Mouse (Mus musculus): ENCODE results near the gene Wfikkn1.

Gene Wfikkn1

GRCm38 (mm10) chr17:25838904-25839303 lies 41.8 kb downstream of the Wfikkn1 start:
- no peak for DNase-seq (ENCODE audit: extremely low spot score, low spot score)

GRCm38 (mm10) chr17:25837533-25837932 lies 43.1 kb downstream of the Wfikkn1 start:
- DNase-seq (ENCODE audit: extremely low spot score, low spot score): no peak

DNA sequence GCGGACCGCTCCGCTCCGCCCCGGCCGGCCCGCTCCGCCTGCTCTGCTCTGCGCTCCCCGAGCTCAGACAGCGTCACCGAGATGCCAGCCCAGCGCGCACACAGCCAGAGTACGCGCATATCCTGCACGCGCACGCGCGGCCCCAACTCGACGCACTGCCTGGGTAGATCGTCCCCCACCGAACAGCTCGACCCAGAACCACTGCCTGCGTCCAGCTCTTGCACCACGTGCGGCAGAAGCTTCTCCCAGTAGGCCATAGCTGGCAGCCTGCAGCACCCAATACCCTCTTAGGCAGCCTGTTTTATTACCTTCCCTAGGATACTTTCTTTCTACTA lies 43.6 kb downstream of the Wfikkn1 start, which contains the start of gene Rhbdl1:
TSS of gene Rhbdl1 (minus strand) at position 220 of the 335 bp plus-strand sequence.
- DNase-seq (ENCODE audit: extremely low spot score, low spot score): peak; percentile 61

DNA sequence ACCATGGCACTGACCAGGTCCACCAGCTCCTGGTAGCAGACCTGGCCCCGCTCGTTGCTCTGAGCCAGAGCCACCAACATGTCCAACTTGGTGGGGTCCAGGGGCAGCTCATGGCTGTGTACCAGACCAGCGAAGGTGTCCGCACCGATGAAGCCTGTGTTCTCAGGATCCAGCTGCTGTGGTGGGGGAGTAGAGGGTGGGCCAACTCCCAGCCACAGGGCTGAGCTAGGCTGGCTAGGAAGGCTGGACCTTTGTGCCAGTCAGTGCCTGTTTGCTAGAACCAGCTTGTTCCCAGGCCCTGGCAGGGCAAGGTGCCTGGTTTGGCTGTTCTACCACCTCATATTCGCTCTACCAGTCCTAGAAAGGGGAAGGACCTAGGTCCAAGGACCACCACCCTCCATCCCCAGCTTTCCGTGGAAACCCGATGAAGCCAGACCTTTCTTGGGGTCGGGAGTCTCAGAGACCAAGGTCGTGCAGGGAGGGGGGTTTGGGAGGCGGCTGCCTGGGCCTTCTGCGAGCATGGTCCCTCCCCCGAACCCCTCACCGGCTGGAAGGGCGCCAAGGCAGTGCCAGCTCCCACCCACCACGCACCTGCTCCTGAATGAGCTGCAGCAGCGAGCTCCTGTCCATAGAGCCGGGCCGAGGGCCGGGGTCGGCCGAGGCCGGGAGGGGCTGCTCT lies 44.1 kb downstream of the Wfikkn1 start:
- peak; percentile 35 for DNase-seq (ENCODE audit: extremely low spot score, low spot score)

- DNase-seq (ENCODE audit: extremely low spot score, low spot score): no peak
Observed at GRCm38 (mm10) chr17:25835816-25836215, 44.8 kb downstream of the Wfikkn1 start.

- DNase-seq (ENCODE audit: extremely low spot score, low spot score): no peak
Observed at GRCm38 (mm10) chr17:25835301-25835700, 45.4 kb downstream of the Wfikkn1 start.

DNA sequence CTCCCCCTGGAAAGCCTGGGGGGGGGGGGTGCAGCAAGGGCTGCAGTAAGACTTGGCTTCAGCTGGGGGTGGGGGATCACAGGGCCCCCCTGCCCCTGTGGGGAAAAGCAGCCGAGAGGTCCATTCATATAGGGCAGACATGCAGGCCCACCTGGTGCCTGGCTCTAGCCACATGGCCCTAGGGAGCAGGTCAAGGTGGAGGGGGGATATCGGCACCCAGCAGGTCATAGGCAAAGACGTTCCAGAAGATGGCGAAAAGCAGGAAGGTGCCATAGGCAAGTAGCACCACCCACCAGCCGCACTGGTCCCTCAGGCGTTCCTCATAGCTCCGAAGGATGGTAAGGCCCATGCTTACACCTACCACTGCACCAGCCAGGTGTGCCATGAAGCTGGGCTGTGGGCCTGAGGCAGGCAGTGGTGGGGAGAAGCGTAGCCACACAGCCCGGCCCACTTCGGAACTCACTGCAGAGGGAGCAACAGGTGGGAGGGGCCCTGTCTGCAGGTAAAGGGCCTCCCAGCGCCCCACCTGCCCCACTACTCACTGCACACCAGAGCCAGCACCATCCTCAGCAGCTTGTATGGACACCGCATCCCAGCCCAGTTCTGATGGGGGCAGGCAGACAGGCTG lies 45.9 kb downstream of the Wfikkn1 start:
- no peak for DNase-seq (ENCODE audit: extremely low spot score, low spot score)

DNA sequence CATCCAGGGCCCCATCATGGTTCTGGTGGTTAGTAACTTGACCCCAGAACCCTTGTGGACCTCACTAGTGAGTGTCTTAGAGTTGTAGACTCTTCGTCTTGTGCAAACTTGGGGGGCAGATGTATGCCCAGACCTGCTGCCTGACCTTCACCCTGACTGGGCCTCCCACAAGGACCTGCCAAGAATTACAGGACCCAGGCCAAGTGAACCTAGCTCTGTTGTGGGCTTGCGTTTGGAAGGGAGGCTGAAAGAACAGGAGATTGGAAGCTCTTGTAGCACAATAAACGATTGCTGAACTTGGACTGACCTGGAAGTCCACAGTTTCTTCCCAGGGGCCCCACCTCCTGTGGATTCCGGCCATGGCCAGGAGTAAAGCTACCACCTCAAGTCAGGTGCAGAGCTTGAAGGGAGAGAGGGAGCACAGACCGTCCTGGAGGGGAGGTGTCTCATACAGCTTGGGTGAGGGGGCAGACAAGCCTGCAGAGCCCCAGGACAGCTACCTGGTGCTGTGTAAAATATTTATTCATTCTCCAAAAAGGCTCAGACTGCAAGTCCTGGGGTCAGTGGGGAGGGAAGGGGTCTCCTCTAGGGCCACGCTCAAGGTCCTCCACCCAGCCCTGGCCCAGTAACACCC lies 46.6 kb downstream of the Wfikkn1 start:
- no peak for DNase-seq (ENCODE audit: extremely low spot score, low spot score)

GRCm38 (mm10) chr17:25833291-25833663 lies 47.4 kb downstream of the Wfikkn1 start, which contains the start of gene Stub1:
TSS of gene Stub1 (minus strand) at chr17:25833404.
- no peak for DNase-seq (ENCODE audit: extremely low spot score, low spot score)

DNA sequence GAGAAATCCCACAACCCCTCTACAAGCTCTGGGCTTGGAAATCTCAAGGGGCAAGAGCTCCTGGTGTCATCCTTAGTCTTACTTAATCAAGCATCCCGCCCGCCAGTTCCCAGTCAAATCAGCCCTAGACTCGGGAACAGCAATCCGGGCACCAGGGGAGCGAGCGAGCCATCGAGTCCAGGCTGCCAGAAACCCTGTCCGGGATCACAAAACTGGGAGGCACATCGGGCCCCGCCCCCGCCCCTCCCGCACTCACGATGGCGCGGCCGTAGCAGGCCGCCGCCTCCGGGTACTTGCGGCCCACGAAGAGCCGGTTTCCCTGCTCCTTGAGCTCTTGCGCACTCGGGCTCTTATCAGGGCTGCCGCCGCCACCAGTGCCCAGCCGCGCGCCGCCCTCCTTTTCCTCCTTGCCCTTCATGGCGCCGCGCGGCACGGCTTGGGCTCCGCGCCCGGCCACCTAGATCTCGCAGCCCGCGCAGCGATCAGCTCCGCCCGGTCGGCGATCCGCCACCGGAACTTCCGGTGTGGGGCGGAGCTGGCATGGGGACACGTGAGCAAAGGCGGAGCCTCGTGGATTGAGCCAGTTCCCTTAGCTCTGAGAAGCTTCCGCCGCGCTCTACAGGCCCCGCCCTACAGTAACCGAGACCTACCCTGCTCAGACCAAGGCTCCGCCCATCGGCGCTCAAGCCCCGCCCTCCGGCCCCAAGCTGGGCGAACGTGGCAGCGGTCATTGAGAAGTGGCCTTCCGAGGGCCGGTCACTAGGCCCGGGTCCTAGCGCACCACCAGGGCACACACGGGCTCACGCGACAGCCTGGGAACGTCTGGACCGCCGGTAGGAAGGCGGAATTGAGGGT lies 48.0 kb downstream of the Wfikkn1 start:
- DNase-seq (ENCODE audit: extremely low spot score, low spot score): peak; percentile 100

DNA sequence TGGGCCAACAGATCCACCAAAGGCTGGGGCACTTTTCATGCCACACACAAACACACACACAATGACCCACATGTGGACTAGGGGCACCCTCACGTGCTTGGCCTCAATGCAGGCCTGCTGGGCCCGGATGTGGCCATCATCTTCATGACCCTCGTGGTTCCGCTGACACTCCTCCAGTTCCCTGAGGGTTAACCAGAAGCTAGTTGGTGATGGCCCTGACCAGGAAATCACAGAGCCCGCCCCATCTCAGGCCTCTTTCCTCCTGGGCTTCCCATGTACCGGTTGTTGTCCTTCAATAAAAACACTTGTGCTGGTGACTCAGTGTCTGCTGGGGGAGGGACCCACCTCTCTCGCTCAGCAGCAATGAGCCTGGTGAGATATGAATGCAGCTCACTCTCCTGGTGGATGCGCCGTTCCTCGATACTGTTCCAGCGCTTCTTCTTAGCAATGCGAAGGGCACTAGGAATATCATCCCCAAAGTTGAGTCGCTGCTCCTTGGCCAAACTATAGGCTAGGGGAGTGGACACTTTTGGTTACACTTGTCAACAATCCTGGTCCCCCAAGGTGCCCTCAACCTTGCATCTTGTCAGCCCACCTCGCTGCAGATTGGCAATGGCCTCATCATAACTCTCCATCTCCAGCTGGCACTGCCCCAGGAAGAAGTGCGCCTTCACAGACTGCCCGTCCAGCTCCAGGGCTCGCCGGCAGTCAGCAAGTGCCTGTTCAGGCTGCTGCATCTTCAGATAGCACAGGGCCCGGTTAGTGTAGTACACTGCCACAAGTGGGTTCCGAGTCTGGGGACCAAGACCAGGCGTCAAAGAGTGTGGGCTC lies 49.0 kb downstream of the Wfikkn1 start:
- peak; percentile 33 for DNase-seq (ENCODE audit: extremely low spot score, low spot score)

DNA sequence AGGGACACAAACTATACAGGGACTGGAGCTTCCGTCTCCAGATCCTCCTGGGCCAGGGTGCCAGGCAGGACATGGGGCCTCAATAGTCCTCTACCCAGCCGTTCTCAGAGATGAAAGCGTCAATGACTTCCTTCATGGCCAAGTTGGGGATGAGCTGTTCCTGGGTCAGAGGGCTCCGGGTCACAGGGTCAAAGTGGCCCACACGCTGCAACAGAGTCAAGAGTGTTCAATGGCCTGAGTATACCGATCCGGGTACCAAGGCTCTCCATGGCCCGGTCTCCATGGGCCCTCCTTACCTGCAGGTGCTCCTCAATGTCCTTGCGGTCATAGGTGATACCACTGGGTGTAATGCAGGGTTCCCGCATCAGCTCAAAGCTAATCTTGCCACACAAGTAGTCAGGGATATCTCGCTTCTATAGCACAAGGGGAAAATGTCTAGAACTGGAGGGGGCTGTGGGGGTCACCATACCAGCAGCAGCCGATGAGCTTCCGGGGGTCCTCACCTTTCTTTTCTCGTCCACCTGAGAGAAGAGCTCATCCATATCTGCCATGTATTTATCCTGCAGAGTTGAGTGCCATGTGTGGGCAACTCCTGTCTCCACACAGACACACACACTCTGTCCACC lies 49.7 kb downstream of the Wfikkn1 start:
- DNase-seq (ENCODE audit: extremely low spot score, low spot score): no peak

DNA sequence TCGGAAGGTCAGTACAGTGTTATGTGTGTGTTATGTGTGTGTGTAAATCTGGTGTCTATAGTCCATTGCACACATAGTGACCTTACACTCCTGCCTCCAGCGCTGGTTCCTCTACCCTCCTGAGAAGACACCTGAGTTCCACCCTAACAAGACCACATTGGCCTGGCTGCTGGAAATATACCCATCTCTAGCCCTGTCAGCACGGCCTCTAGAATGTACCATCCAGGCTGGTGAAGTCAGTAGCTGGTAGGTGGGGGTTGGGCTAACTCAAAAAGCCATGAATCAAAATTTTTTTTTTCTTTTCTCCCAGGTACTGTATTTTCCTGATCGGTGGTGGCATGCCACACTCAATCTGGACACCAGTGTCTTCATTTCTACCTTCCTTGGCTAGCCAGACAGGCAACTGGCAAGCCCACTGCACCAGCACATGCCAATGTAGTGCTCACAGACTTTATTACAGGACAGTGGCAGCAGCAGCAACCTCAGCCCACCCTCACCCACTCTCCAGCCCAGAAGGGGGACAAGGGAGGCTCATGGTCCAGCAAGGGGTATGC lies 50.4 kb downstream of the Wfikkn1 start:
- no peak for DNase-seq (ENCODE audit: extremely low spot score, low spot score)

GRCm38 (mm10) chr17:25829558-25830017 lies 51.1 kb downstream of the Wfikkn1 start:
- peak; percentile 45 for DNase-seq (ENCODE audit: extremely low spot score, low spot score)

DNA sequence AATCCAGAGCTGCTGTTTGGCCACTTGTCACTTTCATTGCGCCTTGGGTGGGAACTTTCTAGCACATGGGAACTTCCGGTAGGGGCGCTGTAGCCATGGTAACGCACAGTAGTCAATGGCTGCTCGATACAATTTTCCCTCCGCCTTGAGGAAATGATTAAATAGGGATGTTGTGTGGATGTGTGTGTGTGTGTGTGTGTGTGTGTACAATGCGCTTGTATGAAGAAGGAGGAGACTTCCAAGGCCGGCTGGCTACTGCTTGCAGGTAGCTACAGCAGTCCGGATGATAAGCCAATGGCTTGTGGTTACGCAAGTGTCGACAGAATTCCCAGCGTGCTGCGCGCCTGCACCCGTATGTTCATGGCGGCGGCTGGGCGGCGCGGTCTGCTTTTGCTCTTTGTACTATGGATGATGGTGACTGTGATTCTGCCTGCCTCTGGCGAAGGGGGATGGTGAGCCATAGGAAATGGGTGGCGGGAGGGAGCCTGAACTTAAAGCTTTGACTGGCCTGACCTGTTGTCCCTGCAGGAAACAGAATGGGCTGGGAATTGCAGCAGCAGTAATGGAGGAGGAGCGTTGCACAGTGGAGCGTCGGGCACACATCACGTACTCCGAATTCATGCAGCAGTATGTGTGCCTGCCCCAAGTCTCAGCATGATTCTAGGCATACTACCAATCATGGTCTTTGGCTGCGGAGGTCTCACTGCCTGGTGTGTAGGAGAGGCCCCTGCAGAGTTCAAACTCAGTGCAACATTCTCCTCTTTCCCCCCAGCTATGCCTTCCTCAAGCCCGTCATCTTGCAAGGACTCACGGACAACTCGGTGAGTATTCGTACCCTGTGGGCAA lies 51.7 kb downstream of the Wfikkn1 start, which contains the start of gene Jmjd8:
TSS of gene Jmjd8 (plus strand) at position 156 of the 846 bp plus-strand sequence.
- DNase-seq (ENCODE audit: extremely low spot score, low spot score): peak; percentile 87

DNA sequence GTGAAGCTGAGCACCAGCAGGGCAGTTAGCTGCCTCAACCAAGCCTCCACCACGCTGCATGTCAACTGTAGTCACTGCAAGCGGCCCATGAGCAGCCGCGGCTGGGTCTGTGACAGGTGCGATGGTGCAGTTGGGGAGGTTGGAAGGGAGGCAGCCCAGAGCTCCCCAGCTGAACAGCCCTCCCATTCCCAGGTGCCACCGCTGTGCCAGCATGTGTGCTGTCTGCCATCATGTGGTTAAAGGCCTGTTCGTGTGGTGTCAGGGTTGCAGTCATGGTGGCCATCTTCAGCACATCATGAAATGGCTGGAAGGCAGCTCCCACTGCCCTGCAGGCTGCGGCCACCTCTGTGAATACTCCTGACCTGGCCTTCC lies 52.4 kb downstream of the Wfikkn1 start:
- peak; percentile 38 for DNase-seq (ENCODE audit: extremely low spot score, low spot score)
